ENCODE assay signal across 8 mouse cellular contexts in the genomic region with DNA sequence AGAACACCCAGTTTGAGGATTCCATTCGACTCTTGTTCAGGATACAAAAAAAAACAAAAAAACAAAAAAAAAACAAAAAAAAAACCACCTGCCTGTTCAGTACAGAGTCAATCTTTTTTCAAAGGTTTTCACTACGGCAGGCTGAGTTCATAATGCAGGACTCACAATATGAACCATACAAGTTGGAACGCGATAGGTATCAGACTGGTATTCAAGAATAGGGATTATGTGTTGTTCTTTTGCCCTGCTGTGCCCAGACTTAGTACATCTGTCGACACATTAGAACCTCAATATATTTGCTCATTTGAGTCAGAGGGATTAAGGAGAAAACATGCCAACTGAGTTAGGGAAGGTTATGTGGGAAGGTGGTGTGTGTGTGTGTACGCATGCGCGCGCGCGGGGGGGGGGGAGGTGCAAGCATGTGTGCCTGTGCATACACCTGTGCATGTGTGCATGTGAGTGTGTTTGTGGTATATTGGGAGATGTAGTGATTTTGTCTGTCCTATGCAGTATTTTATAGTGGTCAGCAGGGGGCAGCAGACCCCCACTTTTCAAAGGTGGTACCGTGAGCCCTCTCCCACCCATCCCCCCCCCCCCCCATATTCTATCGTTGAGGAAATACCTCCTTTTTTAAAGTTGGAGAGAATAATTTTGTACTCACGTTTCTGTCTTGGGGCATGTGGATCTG. TPM values are rescaled to one million over a fixed set of nuclear protein-coding genes. Genes with fewer than 3 reads are reported as not detected.
A peak's percentile ranks its signal among the peaks of the same experiment; 100 is the strongest.
DNase-seq lines count a peak whose midpoint lies in the region; ATAC-seq and TF ChIP-seq lines count a peak whose summit lies in the region.
"Had no signal": no experiment of that assay in that cellular context is flagged by ENCODE, and none has a peak within 500 bp of the region (broad histone marks: within the 10 kb centered on the region; RNA-seq: fewer than 3 reads in every experiment).

No protein-coding gene starts in this region.

- no peak for ATAC-seq in G1E (ENCODE audit: extremely low read depth, insufficient number of reproducible peaks, low FRiP score, poor library complexity, severe bottlenecking)
- ATAC-seq in common myeloid progenitor, adult 5-6 weeks (replicated peaks; ENCODE audit: low read depth, poor library complexity, severe bottlenecking): 0 out of 2 replicates have a peak, but pooled peaks have one; percentile 36
- ATAC-seq in midbrain, embryonic 16.5 days: peak; percentile 43
- ATAC-seq in erythroblast, adult 5-6 weeks (replicated peaks; ENCODE audit: low FRiP score, poor library complexity, severe bottlenecking): no peak
- ATAC-seq in inflammation-experienced regulatory T-cells, adult 6 months: no peak

- 0 out of 2 replicates have a peak, but pooled peaks have one; percentile 19 for TF ChIP-seq CTCF in G1E (IDR thresholded peaks at IDR 0.05; ENCODE audit: low read depth, low read length)

- no peak overlapping the region for H3K9ac ChIP-seq in midbrain, embryonic 16.5 days (ENCODE audit: low read depth, low read length)
- H3K9ac ChIP-seq: neural tube, embryonic 12.5 days had no signal

- WGBS in midbrain, embryonic 16.5 days: 72% methylated on average over 14 of the region's 14 CpGs

- no peak overlapping the region for H3K4me2 ChIP-seq in midbrain, embryonic 16.5 days (ENCODE audit: low read length)
- H3K4me2 ChIP-seq: neural tube, embryonic 12.5 days had no signal

- H3K4me3 ChIP-seq in G1E (ENCODE audit: low read depth, low read length): no peak overlapping the region
- H3K4me3 ChIP-seq in midbrain, embryonic 16.5 days (ENCODE audit: low read depth, low read length): no peak overlapping the region
- H3K4me3 ChIP-seq: neural tube, embryonic 12.5 days had no signal

- no peaks in the 10 kb centered on the region for H3K4me1 ChIP-seq in G1E (ENCODE audit: insufficient read depth, low read depth, low read length)
- no peaks in the 10 kb centered on the region; the same call in 1 of the 2 replicates for H3K4me1 ChIP-seq in midbrain, embryonic 16.5 days (ENCODE audit: control insufficient read depth, insufficient read depth, low read length)

- no peak overlapping the region for H3K27ac ChIP-seq in midbrain, embryonic 16.5 days (ENCODE audit: low read length)
- H3K27ac ChIP-seq: neural tube, embryonic 12.5 days had no signal

- H3K27me3 ChIP-seq in G1E (ENCODE audit: insufficient read depth, low read length): no peaks in the 10 kb centered on the region
- no peaks in the 10 kb centered on the region for H3K27me3 ChIP-seq in midbrain, embryonic 16.5 days (ENCODE audit: control insufficient read depth, insufficient read depth, low read depth, low read length)
- H3K27me3 ChIP-seq: neural tube, embryonic 12.5 days had no signal

- DNase-seq in left cerebral cortex, postnatal 4 days: peak; percentile 20
- no peak for DNase-seq in left cerebral cortex, adult 11 months (ENCODE audit: low spot score)
- no peak for DNase-seq in G1E (ENCODE audit: low spot score)

- intact Hi-C loops in left cerebral cortex, postnatal 4 days (cut with DNase I): loop anchor here (10.0 kb wide), 1 partner anchor 719 kb away; no protein-coding TSS in a partner anchor

- peaks cover 25% of the 10 kb centered on the region for H3K36me3 ChIP-seq in G1E (replicated peaks)
- H3K36me3 ChIP-seq in midbrain, embryonic 16.5 days (ENCODE audit: control insufficient read depth, insufficient read depth, low read length): no peaks in the 10 kb centered on the region

- H3K9me3 ChIP-seq in G1E (replicated peaks): peaks cover 5% of the 10 kb centered on the region; the same call in 1 of the 2 replicates
- no peaks in the 10 kb centered on the region for H3K9me3 ChIP-seq in midbrain, embryonic 16.5 days (replicated peaks; ENCODE audit: control insufficient read depth, low read length, poor library complexity, severe bottlenecking)
- H3K9me3 ChIP-seq: neural tube, embryonic 12.5 days had no signal

RNA-seq across cellular contexts. Expression of a gene that starts 49.3 kb away (rescaled TPM):
- 10 to 100 TPM; 57.2 to 64.9 TPM for total RNA-seq in left cerebral cortex, postnatal 4 days (2021)
- total RNA-seq in G1E (2014; fragmentation: Nextera tagmentation): 38.9 and 49.7 TPM in 2 replicates
- 18.3 and 34.0 TPM in 2 replicates for total RNA-seq in G1E (2017)
- 7.6 and 11.6 TPM in 2 replicates for polyA plus RNA-seq in G1E (2012)
- 73.7 and 102 TPM in 2 replicates for total RNA-seq in common myeloid progenitor, adult 5-6 weeks (2017)
- polyA plus RNA-seq in midbrain, embryonic 16.5 days (2015; fragmentation: Nextera tagmentation; extraction: Ambion mirVana): 40.6 and 51.2 TPM in 2 replicates
- total RNA-seq in erythroblast, adult 5-6 weeks (2015; ENCODE audit: low replicate concordance): 4.0 and 5.2 TPM in 2 replicates
- total RNA-seq in erythroblast, adult 5-6 weeks (2017; ENCODE audit: low replicate concordance): 2.6 and 4.4 TPM in 2 replicates
- polyA plus RNA-seq in inflammation-experienced regulatory T-cells, adult 6 months (2017; shearing (Covaris generic)): 10 to 100 TPM; 13.0 to 23.1 (median 15.0) TPM

Comparison
In these comparisons a context has a peak if more than half of its experiments do, and no peak if none do; other contexts are left out.
1. ATAC-seq: peak in common myeloid progenitor, adult 5-6 weeks (single experiment) and midbrain, embryonic 16.5 days (single experiment); none in G1E (single experiment), erythroblast, adult 5-6 weeks (single experiment) and inflammation-experienced regulatory T-cells, adult 6 months (single experiment).